Mouse (Mus musculus) cortical plate, adult 2 months (tissue): ENCODE measurements around the gene Golga4. TPM values are rescaled to one million over a fixed set of nuclear protein-coding genes. Genes with fewer than 3 reads are reported as not detected.

Experiments
- H3K27ac ChIP-seq: fragments of 200-500 bp; 2 replicates; pipeline ENCODE4 v1.5.1; 2012; ENCODE audit warnings: low read length, control low read depth, inconsistent platforms; ENCODE audit not compliant: insufficient read depth
- H3K4me1 ChIP-seq: fragments of 200-500 bp; 2 replicates; pipeline ENCODE4 v1.6.1; 2011; ENCODE audit warnings: low read length; ENCODE audit not compliant: control insufficient read depth, insufficient read depth
- H3K4me3 ChIP-seq: fragments of 200-500 bp; 2 replicates; pipeline ENCODE4 v1.5.1; 2011; ENCODE audit warnings: mild to moderate bottlenecking, low read length, control low read depth; ENCODE audit not compliant: insufficient read depth
- CTCF ChIP-seq: fragments of 200-500 bp; IDR thresholded peaks from 2 replicates; pipeline ENCODE4 v1.5.1; 2011; ENCODE audit warnings: mild to moderate bottlenecking, control low read depth, low read length; ENCODE audit not compliant: insufficient read depth; ENCODE audit errors: extremely low read depth
- POLR2A ChIP-seq: fragments of 200-500 bp; IDR thresholded peaks from 2 replicates; pipeline ENCODE4 v1.6.1; 2011; ENCODE audit warnings: mild to moderate bottlenecking, low read length, control low read depth; ENCODE audit not compliant: insufficient read depth; ENCODE audit errors: extremely low read depth
- polyA plus RNA-seq: library from polyadenylated mRNA; depleted of rRNA; stranded (reverse); fragments of >200 nt; gene quantifications from 2 replicates; pipeline ENCODE4 v1.2.3, GENCODE M21; 2012

Golga4 gene
- polyA plus RNA-seq, 1 experiment = 60.2 TPM

DNA sequence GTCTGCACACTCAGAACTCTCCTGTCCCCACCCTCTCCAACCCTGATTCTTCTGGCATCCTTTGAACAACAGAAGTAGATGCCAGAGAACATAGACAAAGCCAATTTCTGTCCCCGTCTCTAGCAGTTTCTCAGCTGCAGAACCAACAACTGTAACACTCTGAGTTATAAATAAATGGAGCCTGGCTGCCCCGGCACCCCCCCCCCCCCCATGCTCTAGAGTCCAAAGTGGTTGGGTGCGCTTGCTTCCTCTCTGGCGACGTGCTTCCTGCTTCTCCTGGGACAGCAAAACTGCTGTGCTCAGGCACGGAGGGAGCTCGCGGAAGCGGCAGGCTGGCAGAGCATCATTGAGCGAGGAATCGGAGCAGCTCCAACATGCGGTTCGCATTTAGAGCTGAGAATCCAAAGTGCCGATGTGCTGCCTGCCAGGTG is 105.1 kb downstream of the Golga4 start:
- H3K4me3 ChIP-seq = peak overlapping the region; percentile 3; the same call in 1 of the 2 replicates
- no peak overlapping the region for H3K27ac ChIP-seq
- H3K4me1 ChIP-seq = peaks cover 4% of the 10 kb centered on the region; the same call in 1 of the 2 replicates
- TF ChIP-seq CTCF (no peak), POLR2A (no peak)

DNA sequence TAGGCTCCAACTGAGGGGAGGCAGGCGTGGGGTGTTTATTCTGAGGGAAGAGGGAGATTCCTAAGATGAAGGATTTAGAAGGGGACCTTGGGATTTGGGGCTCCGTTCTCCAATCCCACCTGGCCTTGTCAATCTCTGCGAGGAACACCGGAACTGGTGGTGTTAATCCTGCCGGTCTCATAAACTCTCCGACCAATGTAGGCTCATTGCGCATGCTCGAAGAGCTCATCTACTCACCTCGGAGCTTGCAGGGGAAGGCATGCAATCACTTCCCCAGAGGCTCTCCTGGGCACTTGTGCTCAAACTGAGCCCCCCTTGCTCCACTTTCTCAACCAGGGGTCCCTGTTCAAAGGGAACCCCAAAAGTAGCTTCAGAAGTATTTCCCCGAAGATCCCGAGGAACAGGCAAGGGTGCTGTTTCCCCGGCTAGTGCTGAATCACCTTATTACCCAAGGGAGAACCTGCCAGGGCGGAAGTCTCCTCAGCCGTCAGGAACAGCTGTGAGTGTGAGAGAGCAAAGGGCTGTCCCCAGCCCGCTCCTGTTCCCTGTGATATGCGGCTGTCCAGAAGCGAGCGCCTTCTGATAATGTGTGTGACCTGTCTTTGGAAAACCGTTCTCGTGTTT is 106.0 kb downstream of the Golga4 start:
- Histone ChIP-seq H3K4me1 (peaks cover 4% of the 10 kb centered on the region; the same call in 1 of the 2 replicates), H3K4me3 (no peak overlapping the region), H3K27ac (no peak overlapping the region)
- TF ChIP-seq CTCF = no peak
- TF ChIP-seq POLR2A = no peak

DNA sequence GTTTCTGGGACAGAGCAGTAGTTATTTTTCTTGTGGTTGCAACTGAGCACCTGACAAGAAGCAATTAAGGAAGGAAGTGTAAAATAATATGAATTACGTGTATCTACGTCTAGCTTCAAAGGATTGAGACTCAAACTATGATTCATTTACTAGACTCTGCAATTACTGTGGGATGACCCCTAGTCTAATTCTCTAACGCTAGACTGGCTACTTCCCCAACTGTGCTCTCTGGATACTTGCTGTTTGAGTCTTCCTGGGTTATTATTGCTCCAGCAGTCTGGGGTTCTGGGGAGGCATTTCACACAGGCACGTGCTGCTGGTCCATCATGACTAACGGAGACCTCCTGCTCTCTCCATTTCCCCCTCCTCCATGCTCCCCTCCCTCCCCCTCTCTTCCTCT is 111.2 kb downstream of the Golga4 start:
- H3K27ac ChIP-seq = no peak overlapping the region
- TF ChIP-seq CTCF (no peak), POLR2A (no peak)
- H3K4me3 ChIP-seq = no peak overlapping the region
- no peaks in the 10 kb centered on the region for H3K4me1 ChIP-seq

GRCm38 (mm10) chr9:118618732-118619250 is 112.7 kb downstream of the Golga4 start:
- no peak overlapping the region for H3K4me3 ChIP-seq
- TF ChIP-seq POLR2A (no peak), CTCF (no peak)
- H3K27ac ChIP-seq = no peak overlapping the region
- no peaks in the 10 kb centered on the region for H3K4me1 ChIP-seq

GRCm38 (mm10) chr9:118620807-118621206 is 114.7 kb downstream of the Golga4 start:
- Histone ChIP-seq H3K4me1 (no peaks in the 10 kb centered on the region), H3K4me3 (no peak overlapping the region), H3K27ac (no peak overlapping the region)
- TF ChIP-seq CTCF = no peak
- no peak for TF ChIP-seq POLR2A

- TF ChIP-seq POLR2A = no peak
- TF ChIP-seq CTCF = no peak
Observed at GRCm38 (mm10) chr9:118621691-118622090, 115.6 kb downstream of the Golga4 start.

GRCm38 (mm10) chr9:118622376-118623166 is 116.5 kb downstream of the Golga4 start:
- Histone ChIP-seq H3K4me1 (no peaks in the 10 kb centered on the region), H3K27ac (no peak overlapping the region), H3K4me3 (no peak overlapping the region)
- TF ChIP-seq CTCF = no peak
- no peak for TF ChIP-seq POLR2A

More at GRCm38 (mm10) chr9:118621691-118622090, 115.6 kb downstream of the Golga4 start:
- no peaks in the 10 kb centered on the region for H3K4me1 ChIP-seq
- H3K27ac ChIP-seq = no peak overlapping the region
- H3K4me3 ChIP-seq = no peak overlapping the region

- Histone ChIP-seq H3K4me3 (no peak overlapping the region), H3K27ac (no peak overlapping the region), H3K4me1 (no peaks in the 10 kb centered on the region)
- TF ChIP-seq POLR2A = no peak
Observed at GRCm38 (mm10) chr9:118623483-118623882, 117.4 kb downstream of the Golga4 start.

DNA sequence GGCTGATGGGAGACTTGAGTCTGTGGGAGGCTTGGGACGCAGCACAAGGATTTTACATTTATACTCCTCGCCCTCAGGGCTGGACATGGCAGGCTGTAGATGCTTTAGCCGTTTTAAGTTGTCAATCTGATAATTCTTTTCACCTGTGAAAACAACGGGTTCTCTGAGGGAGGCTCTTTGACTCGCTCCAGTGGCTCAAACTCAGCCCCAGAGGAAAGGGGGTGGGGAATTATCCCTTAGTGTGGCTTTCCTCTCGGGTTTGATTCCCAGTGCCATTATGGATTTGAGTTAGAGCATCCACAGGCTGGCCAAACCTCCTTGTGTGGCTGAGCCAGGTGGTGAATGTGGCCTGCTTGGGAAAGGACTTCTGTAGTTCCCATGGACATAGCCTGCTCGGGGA is 118.1 kb downstream of the Golga4 start:
- H3K4me3 ChIP-seq = no peak overlapping the region
- H3K4me1 ChIP-seq = no peaks in the 10 kb centered on the region
- H3K27ac ChIP-seq = no peak overlapping the region
- TF ChIP-seq POLR2A = no peak
- TF ChIP-seq CTCF = no peak
